8 mouse cellular contexts compared by ENCODE assay signal in the genomic region with DNA sequence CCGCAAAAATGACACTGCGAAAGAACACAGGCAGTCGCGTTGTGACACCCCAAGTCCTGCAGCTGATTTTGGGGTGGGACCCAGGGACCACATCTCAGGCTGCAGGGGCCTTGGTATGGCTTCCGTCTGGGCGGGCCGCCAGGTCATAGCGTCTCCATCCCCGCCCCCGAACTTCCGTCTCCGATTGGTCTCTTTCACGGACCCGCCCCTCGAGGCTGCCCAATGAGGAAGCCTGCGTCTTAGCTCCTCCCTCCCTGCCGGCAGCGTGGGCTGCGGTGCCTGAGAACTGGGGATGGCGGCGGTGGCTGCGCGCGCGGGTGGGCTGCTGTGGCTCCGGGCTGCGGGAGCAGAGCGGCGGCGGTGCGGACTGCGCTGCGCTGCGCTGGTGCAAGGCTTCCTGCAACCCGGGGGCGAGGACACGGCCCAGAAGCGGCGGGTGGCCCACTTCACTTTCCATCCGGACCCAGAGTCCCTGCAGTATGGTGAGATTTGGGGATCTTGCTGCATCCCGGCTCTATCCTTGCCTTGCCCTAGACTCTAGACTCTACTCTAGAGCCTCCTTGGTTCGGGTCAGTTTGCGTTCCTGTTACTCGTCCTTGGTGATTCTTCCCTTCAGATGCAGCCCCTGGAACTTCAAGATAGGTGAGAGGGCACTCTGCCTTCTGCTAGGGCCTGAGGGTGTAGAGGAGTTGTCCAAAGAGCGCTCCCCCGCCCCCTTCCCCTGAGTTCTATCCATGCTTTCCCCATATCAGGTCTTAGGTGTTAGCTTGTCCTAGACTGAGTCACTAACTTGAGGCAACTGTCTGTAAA. TPM values are rescaled to one million over a fixed set of nuclear protein-coding genes. Genes with fewer than 3 reads are reported as not detected.
DNase-seq lines count a peak whose midpoint lies in the region; ATAC-seq and TF ChIP-seq lines count a peak whose summit lies in the region.

Gene Bckdhb (plus strand): TSS at position 268 of the 810 bp plus-strand sequence.

- peak within 1 kb of the TSS; percentile 81 for H3K9ac ChIP-seq in heart, embryonic 15.5 days
- H3K9ac ChIP-seq in liver, embryonic 14.5 days (replicated peaks) = peak within 1 kb of the TSS; percentile 53
- peak within 1 kb of the TSS; percentile 62 for H3K9ac ChIP-seq in neural tube, embryonic 11.5 days (ENCODE audit: low read length)
- H3K9ac ChIP-seq in stomach, postnatal 0 days (ENCODE audit: low read length) = peak within 1 kb of the TSS; percentile 65

- peaks cover 11% of the 10 kb centered on the region for H3K4me1 ChIP-seq in forebrain, embryonic 10.5 days
- H3K4me1 ChIP-seq in heart, embryonic 15.5 days (replicated peaks) = peaks cover 7% of the 10 kb centered on the region
- H3K4me1 ChIP-seq in liver, embryonic 14.5 days (replicated peaks; ENCODE audit: control insufficient read depth in 2 of 2, insufficient read depth in 2 of 2, low read length in 1 of 2) = no peaks in the 10 kb centered on the region
- no peaks in the 10 kb centered on the region for H3K4me1 ChIP-seq in neural tube, embryonic 11.5 days (ENCODE audit: control insufficient read depth, insufficient read depth, low read length)
- peaks cover 2% of the 10 kb centered on the region; the same call in 1 of the 2 replicates for H3K4me1 ChIP-seq in stomach, postnatal 0 days (replicated peaks; ENCODE audit: control insufficient read depth, insufficient read depth)

- peak; percentile 98 for ATAC-seq in heart, embryonic 15.5 days (replicated peaks; ENCODE audit: insufficient number of reproducible peaks, insufficient read depth, low FRiP score, low read depth)
- ATAC-seq in liver, embryonic 14.5 days (ENCODE audit: insufficient read depth) = peak; percentile 97
- ATAC-seq in neural tube, embryonic 11.5 days (ENCODE audit: insufficient read depth, low FRiP score, low TSS enrichment) = peak; percentile 100
- ATAC-seq in stomach, postnatal 0 days (ENCODE audit: low FRiP score, low TSS enrichment) = peak; percentile 99

- no peaks in the 10 kb centered on the region for H3K27me3 ChIP-seq in forebrain, embryonic 10.5 days (ENCODE audit: poor library complexity, severe bottlenecking)
- H3K27me3 ChIP-seq in heart, embryonic 15.5 days = no peaks in the 10 kb centered on the region
- H3K27me3 ChIP-seq in liver, embryonic 14.5 days (ENCODE audit: control insufficient read depth, insufficient read depth, low read length) = no peaks in the 10 kb centered on the region
- no peaks in the 10 kb centered on the region for H3K27me3 ChIP-seq in neural tube, embryonic 11.5 days (ENCODE audit: control insufficient read depth, insufficient read depth, low read length)
- H3K27me3 ChIP-seq in stomach, postnatal 0 days (ENCODE audit: control insufficient read depth, insufficient read depth, low read length) = no peaks in the 10 kb centered on the region

- H3K4me3 ChIP-seq in forebrain, embryonic 10.5 days = peak within 1 kb of the TSS; percentile 82
- peak within 1 kb of the TSS; percentile 94 for H3K4me3 ChIP-seq in heart, embryonic 15.5 days
- H3K4me3 ChIP-seq in liver, embryonic 14.5 days (ENCODE audit: insufficient read depth in 1 of 2, low read depth in 2 of 2, low read length in 2 of 2) = peak within 1 kb of the TSS; percentile 63 to 69
- peak within 1 kb of the TSS; percentile 56 for H3K4me3 ChIP-seq in neural tube, embryonic 11.5 days (ENCODE audit: low read depth, low read length)
- H3K4me3 ChIP-seq in stomach, postnatal 0 days (ENCODE audit: low read depth, low read length) = peak within 1 kb of the TSS; percentile 69

- peak; percentile 89 to 91 for DNase-seq in CD8-positive naive resting alpha-beta T cell, adult 2 months (ENCODE audit: low read depth in 2 of 2, low spot score in 2 of 2)
- peak; percentile 95 for DNase-seq in c-Kit-positive CD71-negative TER-119-negative erythroid progenitor cells, embryonic 14.5 days (ENCODE audit: low read depth)
- DNase-seq in forebrain, embryonic 10.5 days (ENCODE audit: extremely low spot score, low spot score) = peak; percentile 94
- DNase-seq in kidney, postnatal 25 days = peak; percentile 98 to 99
- peak; percentile 80 to 82 (median 80) for DNase-seq in liver, embryonic 14.5 days (ENCODE audit: low read depth in 3 of 3, low spot score in 3 of 3)
- peak; percentile 94 for DNase-seq in neural tube, embryonic 11.5 days (ENCODE audit: low spot score)
- peak; percentile 96 for DNase-seq in stomach, postnatal 0 days (ENCODE audit: low spot score)

- H3K9me3 ChIP-seq in forebrain, embryonic 10.5 days = no peaks in the 10 kb centered on the region
- no peaks in the 10 kb centered on the region for H3K9me3 ChIP-seq in heart, embryonic 15.5 days (replicated peaks)
- no peaks in the 10 kb centered on the region for H3K9me3 ChIP-seq in liver, embryonic 14.5 days (ENCODE audit: control insufficient read depth, low read length)
- H3K9me3 ChIP-seq in neural tube, embryonic 11.5 days (ENCODE audit: control insufficient read depth, low read length) = no peaks in the 10 kb centered on the region
- H3K9me3 ChIP-seq in stomach, postnatal 0 days (ENCODE audit: control insufficient read depth, low read length) = no peaks in the 10 kb centered on the region

- TF ChIP-seq CTCF in liver, embryonic 14.5 days (IDR thresholded peaks at IDR 0.05; ENCODE audit: low read depth) = no peak
- TF ChIP-seq CTCF in stomach, postnatal 0 days (IDR thresholded peaks at IDR 0.05; ENCODE audit: low read depth) = no peak

- no peak for TF ChIP-seq EP300 in liver, embryonic 14.5 days (IDR thresholded peaks at IDR 0.05; ENCODE audit: low read depth)
- TF ChIP-seq EP300 in stomach, postnatal 0 days (optimal IDR thresholded peaks at IDR 0.05) = no peak

- H3K36me3 ChIP-seq in forebrain, embryonic 10.5 days (replicated peaks) = no peaks in the 10 kb centered on the region
- no peaks in the 10 kb centered on the region for H3K36me3 ChIP-seq in heart, embryonic 15.5 days
- H3K36me3 ChIP-seq in liver, embryonic 14.5 days (replicated peaks; ENCODE audit: control insufficient read depth, insufficient read depth, low read depth) = no peaks in the 10 kb centered on the region
- no peaks in the 10 kb centered on the region for H3K36me3 ChIP-seq in neural tube, embryonic 11.5 days (ENCODE audit: control insufficient read depth, insufficient read depth, low read length)
- no peaks in the 10 kb centered on the region for H3K36me3 ChIP-seq in stomach, postnatal 0 days (ENCODE audit: control insufficient read depth, insufficient read depth, low read length)

- WGBS in forebrain, embryonic 10.5 days = under 1% methylated on average over 46 of the region's 46 CpGs
- under 1% methylated on average over 46 of the region's 46 CpGs for WGBS in heart, embryonic 15.5 days
- WGBS in liver, embryonic 14.5 days (ENCODE audit: insufficient replicate concordance) = under 1% methylated on average over 46 of the region's 46 CpGs
- 1% methylated on average over 45 of the region's 46 CpGs for WGBS in neural tube, embryonic 11.5 days
- WGBS in stomach, postnatal 0 days = 1% methylated on average over 36 of the region's 46 CpGs

- H3K4me2 ChIP-seq in heart, embryonic 15.5 days = peak within 1 kb of the TSS; percentile 80
- peak within 1 kb of the TSS; percentile 81 for H3K4me2 ChIP-seq in liver, embryonic 14.5 days (ENCODE audit: low read depth)
- peak within 1 kb of the TSS; percentile 51 for H3K4me2 ChIP-seq in neural tube, embryonic 11.5 days (ENCODE audit: low read depth)
- peak within 1 kb of the TSS; percentile 82 for H3K4me2 ChIP-seq in stomach, postnatal 0 days (replicated peaks; ENCODE audit: low read depth)

- H3K27ac ChIP-seq in forebrain, embryonic 10.5 days = peak within 1 kb of the TSS; percentile 84
- peak within 1 kb of the TSS; percentile 56 for H3K27ac ChIP-seq in heart, embryonic 15.5 days
- no peak within 1 kb of the TSS for H3K27ac ChIP-seq in liver, embryonic 14.5 days
- no peak within 1 kb of the TSS for H3K27ac ChIP-seq in neural tube, embryonic 11.5 days (ENCODE audit: low read depth, low read length)
- 0 out of 2 replicates have a peak within 1 kb of the TSS, but pooled peaks have one; percentile 41 for H3K27ac ChIP-seq in stomach, postnatal 0 days (replicated peaks)

RNA-seq across cellular contexts. Expression of gene Bckdhb, which starts in this region (rescaled TPM):
- 66.4 and 66.8 TPM in 2 replicates for polyA plus RNA-seq in forebrain, embryonic 10.5 days (2016; fragmentation: Nextera tagmentation; extraction: Ambion mirVana)
- 54.2 and 64.5 TPM in 2 replicates for polyA plus RNA-seq in heart, embryonic 15.5 days (2015; fragmentation: Nextera tagmentation; extraction: Ambion mirVana)
- 8.2 and 14.1 TPM in 2 replicates for polyA plus RNA-seq in liver, embryonic 14.5 days (2012; rRNA removed)
- 23.1 and 24.1 TPM in 2 replicates for polyA plus RNA-seq in liver, embryonic 14.5 days (2014; fragmentation: Nextera tagmentation; extraction: Ambion mirVana)
- polyA plus RNA-seq in neural tube, embryonic 11.5 days (2014; fragmentation: Nextera tagmentation; extraction: Ambion mirVana) = 49.8 and 54.8 TPM in 2 replicates
- 25.2 and 27.2 TPM in 2 replicates for polyA plus RNA-seq in stomach, postnatal 0 days (2015; fragmentation: Nextera tagmentation; extraction: Ambion mirVana)

Comparison
In these comparisons a context has a peak if more than half of its experiments do, and no peak if none do; other contexts are left out.
1. H3K27ac ChIP-seq: peak in forebrain, embryonic 10.5 days (single experiment), heart, embryonic 15.5 days (single experiment) and stomach, postnatal 0 days (single experiment); none in liver, embryonic 14.5 days (single experiment) and neural tube, embryonic 11.5 days (single experiment).
2. Peak in every context shown above with its lines, with median percentiles within 50 percentile points of each other: DNase-seq, H3K4me3 ChIP-seq, ATAC-seq, H3K4me2 ChIP-seq and H3K9ac ChIP-seq.